Mouse (Mus musculus) embryonic facial prominence, embryonic 15.5 days (tissue): ENCODE data around the gene Setd1a. TPM values are rescaled to one million over a fixed set of nuclear protein-coding genes. Genes with fewer than 3 reads are reported as not detected.
A peak's percentile ranks its signal among the peaks of the same experiment; 100 is the strongest.
"Not testable (repeated sequence)": the region's sequence is repeated elsewhere in the genome, so short reads cannot be mapped to it uniquely, and the experiment has no call there.

Source experiments
- ATAC-seq: fragments of 200-750 bp; cut with Nextera tagmentation; 2 replicates; pipeline ENCODE4 v1.8.0; 2017; ENCODE audit warnings: low read depth, moderate TSS enrichment; ENCODE audit not compliant: insufficient number of reproducible peaks, low FRiP score, low TSS enrichment
- H3K27ac ChIP-seq: fragments of 300-500 bp; sonication (generic); replicated peaks from 2 replicates; pipeline ENCODE4 v1.5.1; 2015; ENCODE audit warnings: mild to moderate bottlenecking, inconsistent platforms
- H3K27me3 ChIP-seq: fragments of 300-500 bp; sonication (generic); 2 replicates; pipeline ENCODE4 v1.6.1; 2015; ENCODE audit warnings: inconsistent platforms
- H3K36me3 ChIP-seq: fragments of 300-500 bp; sonication (generic); 2 replicates; pipeline ENCODE4 v1.6.1; 2015; ENCODE audit warnings: mild to moderate bottlenecking, inconsistent platforms
- H3K4me1 ChIP-seq: fragments of 300-500 bp; sonication (generic); 2 replicates; pipeline ENCODE4 v1.6.1; 2015; ENCODE audit warnings: inconsistent platforms
- H3K4me2 ChIP-seq: fragments of 300-500 bp; sonication (generic); replicated peaks from 2 replicates; pipeline ENCODE4 v1.6.1; 2015; ENCODE audit warnings: mild to moderate bottlenecking, inconsistent platforms
- H3K4me3 ChIP-seq: fragments of 300-500 bp; sonication (generic); replicated peaks from 2 replicates; pipeline ENCODE4 v1.5.1; 2015; ENCODE audit warnings: mild to moderate bottlenecking, inconsistent platforms
- H3K9ac ChIP-seq: fragments of 300-500 bp; sonication (generic); 2 replicates; pipeline ENCODE4 v1.6.1; 2015; ENCODE audit warnings: inconsistent platforms
- H3K9me3 ChIP-seq: fragments of 300-500 bp; sonication (generic); replicated peaks from 2 replicates; pipeline ENCODE4 v1.6.1; 2016; ENCODE audit warnings: inconsistent platforms
- WGBS: fragments of 180-500 bp; shearing (Covaris S2); methylation state at CpG from one replicate; pipeline ENCODE4 v1.1.7; 2015; 5-methylcytosine and 5-hydroxymethylcytosine counted together
- polyA plus RNA-seq: library from polyadenylated mRNA; unstranded; fragments of >200 nt; fragmentation: Nextera tagmentation; extraction: Ambion mirVana; gene quantifications from 2 replicates; pipeline ENCODE4 v1.2.1, GENCODE M21; 2015

Gene Setd1a
- polyA plus RNA-seq, 1 experiment from 2014 or later = 26.3 TPM

DNA sequence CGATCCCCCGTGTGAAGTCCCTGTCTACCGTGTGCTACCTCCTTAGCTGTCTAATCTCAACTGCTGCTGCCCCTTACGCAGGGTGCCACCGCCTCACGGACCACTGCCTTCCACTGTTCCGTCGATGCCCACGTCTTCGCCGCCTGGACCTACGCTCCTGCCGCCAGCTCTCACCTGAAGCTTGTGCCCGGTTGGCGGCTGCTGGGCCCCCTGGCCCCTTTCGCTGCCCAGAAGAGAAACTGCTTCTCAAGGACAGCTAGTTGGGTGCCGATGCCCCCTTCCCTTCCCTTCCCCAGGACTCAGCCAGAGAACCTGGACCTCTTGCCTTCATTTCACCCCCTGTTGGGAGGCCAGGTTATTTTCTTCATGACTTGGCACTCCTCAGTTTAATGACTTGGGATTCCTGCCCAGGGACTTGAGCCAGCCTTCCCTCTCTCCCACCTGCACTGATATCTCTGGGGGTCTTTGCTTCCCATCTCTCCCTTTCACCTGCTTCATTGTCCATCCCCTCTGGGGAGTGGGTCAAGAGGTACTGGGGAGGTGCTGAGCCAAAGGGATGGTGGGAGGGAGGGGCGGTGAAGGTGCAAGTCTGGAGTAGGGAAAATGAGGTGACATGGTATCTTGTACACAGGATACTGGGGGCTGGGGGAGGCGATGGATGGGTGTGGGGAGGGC is 8.7 kb upstream of the Setd1a start:
- no peak overlapping the region for H3K27ac ChIP-seq
- no peak overlapping the region for H3K4me2 ChIP-seq
- H3K36me3 ChIP-seq = peaks cover 47% of the 10 kb centered on the region
- no peak for ATAC-seq
- no peak overlapping the region for H3K9ac ChIP-seq
- H3K27me3 ChIP-seq = no peaks in the 10 kb centered on the region
- no peaks in the 10 kb centered on the region for H3K9me3 ChIP-seq
- H3K4me1 ChIP-seq = peaks cover 34% of the 10 kb centered on the region
- H3K4me3 ChIP-seq = no peak overlapping the region
- 94% methylated on average over 19 of the region's 19 CpGs for WGBS

DNA sequence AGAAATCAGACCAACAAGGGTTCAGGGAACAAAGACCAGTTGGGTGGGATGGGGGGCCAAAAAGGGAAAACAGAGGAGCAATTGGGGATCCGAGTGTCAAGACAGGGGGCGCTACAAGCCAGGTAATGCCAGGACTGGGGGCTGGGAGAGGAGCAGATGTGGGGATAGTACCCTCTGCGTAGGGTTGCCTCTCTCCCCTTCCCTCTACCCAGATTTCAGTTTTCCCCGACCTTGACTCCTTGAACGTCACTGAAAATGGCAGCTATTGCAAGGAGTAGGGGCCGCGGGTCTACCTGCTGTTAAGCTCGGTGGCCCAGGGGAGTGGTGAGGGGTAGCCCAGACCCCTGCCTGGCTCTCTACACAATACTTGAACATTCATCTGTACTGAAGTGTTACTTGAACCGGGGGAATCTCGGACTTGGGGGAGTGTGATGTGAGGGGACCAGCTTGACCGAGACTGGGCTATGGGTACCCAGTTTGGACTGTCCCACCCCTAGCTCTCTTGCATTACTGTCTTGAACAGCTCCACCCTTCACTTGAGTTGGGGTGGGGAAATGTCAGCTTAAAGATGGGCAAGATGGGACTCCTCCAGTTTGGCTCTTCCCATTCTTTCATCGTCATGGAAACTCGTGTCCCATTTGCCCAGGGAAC is 8.0 kb upstream of the Setd1a start:
- Histone ChIP-seq H3K4me1 (peaks cover 34% of the 10 kb centered on the region), H3K27me3 (no peaks in the 10 kb centered on the region), H3K4me2 (peak overlapping the region; percentile 89; the same call in 1 of the 2 replicates), H3K9me3 (no peaks in the 10 kb centered on the region), H3K9ac (no peak overlapping the region), H3K27ac (peak overlapping the region; percentile 74), H3K36me3 (peaks cover 43% of the 10 kb centered on the region), H3K4me3 (peak overlapping the region; percentile 79)
- WGBS = 42% methylated on average over 13 of the region's 13 CpGs
- ATAC-seq = no peak

DNA sequence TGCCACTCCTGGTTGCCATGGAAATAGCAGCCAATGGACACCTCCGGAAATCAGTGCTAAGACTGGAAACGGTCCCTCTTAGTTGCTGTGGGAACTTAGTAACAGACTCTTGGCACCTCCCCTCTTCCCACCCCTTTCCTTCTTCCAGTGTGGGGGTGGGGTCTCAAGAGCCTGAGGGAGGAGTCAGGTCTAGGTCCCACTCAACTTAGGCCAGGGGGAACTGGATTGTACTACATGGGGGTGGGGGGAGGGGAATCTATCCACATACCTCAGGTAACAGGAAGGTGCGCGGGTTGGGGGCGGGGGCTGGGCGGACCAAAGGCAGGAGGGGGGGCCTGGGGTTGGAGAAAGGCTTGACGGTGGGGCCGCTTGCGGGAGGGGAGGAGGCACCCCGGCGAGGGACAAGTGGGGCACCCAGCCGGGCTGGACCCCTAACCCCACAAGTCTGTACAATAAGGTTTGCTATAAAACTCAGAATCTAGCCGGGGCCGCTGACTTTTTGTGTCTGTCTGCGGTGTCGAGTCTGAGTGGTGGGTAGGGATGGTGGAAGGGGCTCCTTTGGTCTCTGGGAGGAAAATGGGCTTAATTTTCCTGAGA is 7.4 kb upstream of the Setd1a start:
- H3K4me2 ChIP-seq = peak overlapping the region; percentile 89
- ATAC-seq = peak; percentile 93
- peaks cover 38% of the 10 kb centered on the region for H3K4me1 ChIP-seq
- peak overlapping the region; percentile 79 for H3K4me3 ChIP-seq
- H3K36me3 ChIP-seq = peaks cover 38% of the 10 kb centered on the region
- no peaks in the 10 kb centered on the region for H3K9me3 ChIP-seq
- no peaks in the 10 kb centered on the region for H3K27me3 ChIP-seq
- H3K27ac ChIP-seq = peak overlapping the region; percentile 95
- peak overlapping the region; percentile 93 for H3K9ac ChIP-seq
- WGBS = under 1% methylated on average over 16 of the region's 16 CpGs

DNA sequence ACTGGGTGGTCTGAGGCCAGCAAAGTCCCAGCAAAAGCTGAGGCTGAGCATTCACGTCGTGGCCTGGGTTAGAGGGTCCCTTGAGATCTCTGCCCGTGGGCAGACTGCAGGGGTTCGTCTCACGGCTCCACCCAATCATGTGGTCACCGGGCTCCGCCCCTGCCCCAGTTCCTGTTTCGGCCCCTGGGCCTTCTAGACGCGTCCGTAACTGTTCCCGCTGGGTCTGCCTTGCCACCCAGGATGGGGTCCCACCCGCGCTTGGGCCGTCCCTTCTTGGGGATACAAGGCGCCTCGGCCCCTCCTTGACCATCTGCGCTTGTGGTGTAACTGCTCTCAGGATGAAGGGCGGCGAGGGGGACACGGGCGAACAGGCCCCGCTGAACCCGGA is 6.8 kb upstream of the Setd1a start, which contains the start of gene Orai3:
Gene Orai3 (plus strand): TSS at position 165 of the 388 bp plus-strand sequence.
- WGBS = 0% methylated on average over 24 of the region's 24 CpGs

DNA sequence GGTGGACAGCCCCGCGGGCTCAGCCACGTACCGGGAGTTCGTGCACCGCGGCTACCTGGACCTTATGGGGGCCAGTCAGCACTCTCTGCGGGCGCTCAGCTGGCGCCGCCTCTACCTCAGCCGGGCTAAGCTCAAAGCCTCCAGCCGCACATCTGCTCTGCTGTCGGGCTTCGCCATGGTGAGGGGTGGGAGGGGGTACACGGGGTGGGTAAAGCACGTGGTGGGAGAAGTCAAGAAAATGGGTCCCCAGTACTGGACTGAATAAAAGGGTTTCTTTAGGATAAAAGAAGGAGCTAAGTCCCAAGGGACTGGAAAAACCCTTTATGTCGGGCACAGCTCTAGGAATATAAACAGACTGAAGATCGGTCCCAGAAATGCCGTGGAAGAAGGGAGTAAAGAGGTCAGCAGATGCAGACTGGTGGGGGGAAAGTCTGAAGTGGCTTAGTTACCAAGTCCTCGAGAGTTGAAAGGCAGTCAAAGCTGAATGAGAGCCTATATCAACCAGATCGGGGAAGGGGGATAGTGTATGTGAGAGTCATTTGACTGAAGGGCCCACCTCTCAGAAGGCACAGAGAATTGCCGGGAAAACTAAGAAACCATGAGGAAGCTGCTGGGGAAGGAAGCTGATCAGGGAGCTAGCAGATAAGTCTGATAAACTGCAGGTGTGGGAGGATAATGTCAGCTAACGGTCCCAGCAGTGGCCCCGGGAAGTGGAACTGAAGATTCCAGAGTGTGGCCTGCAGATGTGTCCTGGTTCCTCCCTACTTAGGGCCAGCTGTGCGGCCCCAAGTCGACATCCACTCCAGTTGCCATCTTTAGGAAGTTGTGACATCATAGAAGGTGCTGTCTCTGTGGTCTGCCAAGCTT is 6.2 kb upstream of the Setd1a start:
- peak overlapping the region; percentile 89 for H3K4me2 ChIP-seq
- peak overlapping the region; percentile 95 for H3K27ac ChIP-seq
- H3K36me3 ChIP-seq = peaks cover 26% of the 10 kb centered on the region
- no peaks in the 10 kb centered on the region for H3K9me3 ChIP-seq
- no peaks in the 10 kb centered on the region for H3K27me3 ChIP-seq
- H3K9ac ChIP-seq = peak overlapping the region; percentile 93
- ATAC-seq = no peak; the same call in 1 of the 2 replicates
- H3K4me1 ChIP-seq = peaks cover 40% of the 10 kb centered on the region
- 1% methylated on average over 27 of the region's 27 CpGs for WGBS
- peak overlapping the region; percentile 79 for H3K4me3 ChIP-seq

More for the DNA sequence above, 6.8 kb upstream of the Setd1a start, which contains the start of gene Orai3:
- peak within 1 kb of the TSS; percentile 95 for H3K27ac ChIP-seq
- H3K4me1 ChIP-seq = peaks cover 40% of the 10 kb centered on the region
- peak within 1 kb of the TSS; percentile 93 for H3K9ac ChIP-seq
- no peaks in the 10 kb centered on the region for H3K27me3 ChIP-seq
- ATAC-seq = peak; percentile 83
- H3K4me3 ChIP-seq = peak within 1 kb of the TSS; percentile 79
- H3K36me3 ChIP-seq = peaks cover 32% of the 10 kb centered on the region
- H3K9me3 ChIP-seq = no peaks in the 10 kb centered on the region
- peak within 1 kb of the TSS; percentile 89 for H3K4me2 ChIP-seq

DNA sequence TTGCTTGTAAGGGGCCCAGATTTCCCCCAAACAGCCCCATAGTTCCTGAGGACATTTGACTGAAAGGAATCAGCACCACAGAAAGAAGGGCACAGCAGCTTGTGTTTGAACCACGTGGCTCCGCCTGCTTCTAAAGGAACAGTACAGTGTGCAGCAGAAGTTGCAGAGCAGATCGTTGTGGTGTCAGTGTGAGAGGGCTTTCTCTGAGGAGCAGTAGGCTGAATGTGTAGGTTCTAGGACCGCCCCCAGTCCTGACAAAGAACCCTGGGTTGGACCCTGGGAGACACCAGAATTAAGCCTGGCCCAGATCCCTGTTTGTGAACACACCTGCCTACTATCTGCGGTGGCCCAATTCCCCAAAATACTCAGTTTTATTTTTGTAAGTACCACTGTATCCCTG is 5.2 kb upstream of the Setd1a start:
- Histone ChIP-seq H3K4me2 (peak overlapping the region; percentile 89), H3K9ac (0 out of 2 replicates have a peak overlapping the region, but pooled peaks have one; percentile 15), H3K27me3 (no peaks in the 10 kb centered on the region), H3K4me1 (peaks cover 44% of the 10 kb centered on the region), H3K9me3 (no peaks in the 10 kb centered on the region), H3K36me3 (peaks cover 16% of the 10 kb centered on the region), H3K4me3 (peak overlapping the region; percentile 79), H3K27ac (peak overlapping the region; percentile 95; the same call in 1 of the 2 replicates)
- no peak for ATAC-seq
- 62% methylated on average over 5 of the region's 5 CpGs for WGBS

DNA sequence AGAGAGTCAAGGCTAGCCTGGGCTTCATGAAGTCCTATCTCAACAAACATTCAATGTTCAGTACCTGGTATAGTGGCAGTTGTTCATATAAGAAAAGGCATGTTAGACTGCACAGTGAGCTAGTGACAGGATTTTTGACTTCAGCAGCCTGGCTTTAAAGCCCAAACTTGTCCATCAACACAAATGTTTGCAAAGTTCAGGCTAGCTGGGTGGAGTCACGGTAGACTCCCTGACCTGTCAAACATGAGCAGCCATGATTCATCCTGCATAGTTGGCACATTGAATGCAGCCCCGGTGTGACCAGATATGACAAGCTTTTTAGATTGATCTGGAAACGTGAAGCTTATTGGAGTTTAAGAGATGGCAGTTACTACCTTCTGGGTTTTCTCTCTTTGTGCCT is 4.4 kb upstream of the Setd1a start:
- Histone ChIP-seq H3K36me3 (peaks cover 11% of the 10 kb centered on the region), H3K27me3 (no peaks in the 10 kb centered on the region), H3K27ac (0 out of 2 replicates have a peak overlapping the region, but pooled peaks have one; percentile 17), H3K4me2 (no peak overlapping the region), H3K9me3 (no peaks in the 10 kb centered on the region), H3K4me1 (peaks cover 44% of the 10 kb centered on the region), H3K4me3 (no peak overlapping the region), H3K9ac (no peak overlapping the region)
- 61% methylated on average over 3 of the region's 3 CpGs for WGBS
- no peak for ATAC-seq

DNA sequence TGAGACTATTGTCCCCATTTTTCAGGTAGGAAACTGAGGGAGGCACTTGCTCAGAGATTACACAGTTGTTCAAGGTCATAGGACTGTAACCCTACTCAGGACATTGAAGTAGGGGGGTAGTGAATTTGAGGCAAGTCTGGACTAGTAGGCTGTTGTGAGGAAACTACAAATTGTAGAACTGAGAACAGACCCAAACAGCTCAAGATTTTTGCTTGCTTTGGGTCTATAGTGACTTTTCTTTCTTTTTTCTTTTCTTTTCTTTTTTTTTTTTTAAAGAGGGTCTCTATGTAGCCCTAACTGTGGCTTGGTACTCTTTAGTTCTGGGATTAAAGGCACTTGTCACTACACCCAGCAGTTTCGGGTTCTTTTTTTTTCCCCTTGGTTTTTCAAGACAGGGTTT is 3.9 kb upstream of the Setd1a start:
- no peak overlapping the region for H3K4me3 ChIP-seq
- peaks cover 44% of the 10 kb centered on the region for H3K4me1 ChIP-seq
- H3K27ac ChIP-seq = no peak overlapping the region
- 85% methylated on average over 1 of the region's 1 CpGs for WGBS
- no peak for ATAC-seq
- H3K36me3 ChIP-seq = peaks cover 6% of the 10 kb centered on the region
- H3K9me3 ChIP-seq = no peaks in the 10 kb centered on the region
- H3K9ac ChIP-seq = no peak overlapping the region
- H3K4me2 ChIP-seq = no peak overlapping the region
- H3K27me3 ChIP-seq = no peaks in the 10 kb centered on the region

DNA sequence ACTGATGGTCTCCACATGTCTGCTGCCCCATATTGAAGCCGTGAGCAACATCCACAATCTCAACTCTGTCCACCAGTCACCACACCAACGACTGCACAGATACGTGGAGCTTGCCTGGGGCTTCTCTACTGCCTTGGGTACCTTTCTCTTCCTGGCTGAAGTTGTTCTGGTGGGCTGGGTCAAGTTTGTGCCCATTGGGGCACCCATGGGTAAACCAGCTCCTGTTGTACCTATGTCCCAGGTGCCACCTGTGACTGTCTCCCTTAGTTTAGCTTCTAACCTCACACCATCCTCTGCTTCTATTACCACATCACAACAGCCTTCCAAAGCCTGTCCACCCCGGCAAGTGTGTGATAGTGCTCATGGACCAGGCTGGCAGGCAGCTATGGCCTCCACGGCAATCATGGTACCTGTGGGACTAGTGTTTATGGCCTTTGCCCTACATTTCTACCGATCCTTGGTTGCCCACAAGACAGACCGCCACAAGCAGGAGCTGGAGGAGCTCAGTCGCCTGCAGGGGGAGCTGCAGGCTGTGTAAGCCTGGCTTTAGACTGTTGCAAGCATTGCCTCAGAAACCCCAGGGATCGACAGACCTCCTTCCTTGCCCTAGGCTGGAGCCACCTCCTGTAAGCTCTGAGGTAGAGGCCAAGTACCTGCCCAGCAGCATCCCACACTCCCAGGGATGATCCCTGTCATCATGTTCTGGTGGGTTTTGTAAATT is 2.6 kb upstream of the Setd1a start:
- H3K27ac ChIP-seq = no peak overlapping the region
- H3K27me3 ChIP-seq = no peaks in the 10 kb centered on the region
- no peak overlapping the region for H3K9ac ChIP-seq
- WGBS = 39% methylated on average over 9 of the region's 9 CpGs
- 0 out of 2 replicates have a peak, but pooled peaks cover under 1% of the 10 kb centered on the region for H3K36me3 ChIP-seq
- no peak for ATAC-seq
- peaks cover 42% of the 10 kb centered on the region for H3K4me1 ChIP-seq
- H3K4me2 ChIP-seq = no peak overlapping the region
- H3K4me3 ChIP-seq = no peak overlapping the region
- H3K9me3 ChIP-seq = no peaks in the 10 kb centered on the region

DNA sequence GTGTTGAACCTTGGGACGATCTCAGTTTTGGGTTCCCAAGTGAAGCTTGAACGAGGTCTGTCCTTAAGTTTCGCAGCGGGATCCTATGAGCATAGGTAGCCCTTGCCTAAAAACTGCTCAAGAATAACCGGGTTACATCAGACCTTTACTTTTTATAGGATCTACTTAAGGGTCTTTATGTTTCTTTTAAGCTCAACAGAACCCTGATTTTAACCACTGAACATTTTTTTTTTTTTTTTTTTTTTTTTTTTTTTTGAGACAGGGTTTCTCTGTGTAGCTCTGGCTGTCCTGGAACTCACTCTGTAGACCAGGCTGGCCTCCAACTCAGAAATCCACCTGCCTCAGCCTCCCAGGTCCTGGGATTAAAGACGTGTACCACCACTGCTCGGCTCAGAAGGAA is 633 bp upstream of the Setd1a start:
- Histone ChIP-seq H3K4me2 (peak overlapping the region; percentile 79), H3K4me3 (peak overlapping the region; percentile 87), H3K4me1 (peaks cover 32% of the 10 kb centered on the region), H3K36me3 (peaks cover 19% of the 10 kb centered on the region), H3K27ac (peak overlapping the region; percentile 99; the same call in 1 of the 2 replicates), H3K9ac (peak overlapping the region; percentile 83; the same call in 1 of the 2 replicates)
- H3K9me3 ChIP-seq, H3K27me3 ChIP-seq, ATAC-seq: not testable (repeated sequence)
- 69% methylated on average over 7 of the region's 7 CpGs for WGBS
